ENCODE assay signal across 18 mouse cellular contexts in genomic region chr2:127470661-127471060, GRCm38 (mm10). TPM values are rescaled to one million over a fixed set of nuclear protein-coding genes. Genes with fewer than 3 reads are reported as not detected.
"Had no signal": no experiment of that assay in that cellular context is flagged by ENCODE, and none has a peak within 500 bp of the region (broad histone marks: within the 10 kb centered on the region; RNA-seq: fewer than 3 reads in every experiment).

No protein-coding gene starts in this region.

- DNase-seq: liver, postnatal 0 days; lung, adult 2 months; right cerebral cortex, postnatal 14 days; thymus, adult 2 months; thymus, postnatal 25 days; thymus, postnatal 4 days had no signal

- H3K4me1 ChIP-seq: liver, embryonic 15.5 days; lung, embryonic 15.5 days; midbrain, embryonic 13.5 days; midbrain, embryonic 15.5 days; neural tube, embryonic 12.5 days; stomach, embryonic 15.5 days had no signal

- H3K4me3 ChIP-seq: liver, embryonic 15.5 days; lung, embryonic 15.5 days; megakaryocyte, embryonic 14.5 days; midbrain, embryonic 13.5 days; midbrain, embryonic 15.5 days; neural tube, embryonic 12.5 days; stomach, embryonic 15.5 days had no signal

- H3K9ac ChIP-seq: liver, embryonic 15.5 days; liver, postnatal 0 days; lung, embryonic 15.5 days; midbrain, embryonic 13.5 days; midbrain, embryonic 15.5 days; neural tube, embryonic 12.5 days; stomach, embryonic 15.5 days had no signal

- H3K9me3 ChIP-seq: liver, embryonic 15.5 days; lung, embryonic 15.5 days; megakaryocyte, embryonic 14.5 days; midbrain, embryonic 13.5 days; midbrain, embryonic 15.5 days; neural tube, embryonic 12.5 days; stomach, embryonic 15.5 days had no signal

- H3K36me3 ChIP-seq: liver, embryonic 15.5 days; lung, embryonic 15.5 days; midbrain, embryonic 13.5 days; midbrain, embryonic 15.5 days; neural tube, embryonic 12.5 days; stomach, embryonic 15.5 days had no signal

- H3K27me3 ChIP-seq: liver, embryonic 15.5 days; lung, embryonic 15.5 days; midbrain, embryonic 13.5 days; midbrain, embryonic 15.5 days; neural tube, embryonic 12.5 days; stomach, embryonic 15.5 days had no signal

- ATAC-seq: liver, postnatal 0 days; midbrain, embryonic 13.5 days; midbrain, embryonic 15.5 days had no signal

- H3K27ac ChIP-seq: liver, embryonic 15.5 days; lung, embryonic 15.5 days; macrophage; midbrain, embryonic 13.5 days; midbrain, embryonic 15.5 days; neural tube, embryonic 12.5 days; stomach, embryonic 15.5 days; stomach, postnatal 0 days had no signal

- H3K4me2 ChIP-seq: liver, embryonic 15.5 days; lung, embryonic 15.5 days; midbrain, embryonic 11.5 days; midbrain, embryonic 13.5 days; midbrain, embryonic 15.5 days; neural tube, embryonic 12.5 days; stomach, embryonic 15.5 days had no signal

RNA-seq across cellular contexts. Expression of gene Gpat2, which starts 45.7 kb away (rescaled TPM):
- total RNA-seq: monocyte, adult 5-6 weeks; neutrophil, adult 5-6 weeks had no signal
- polyA plus RNA-seq: macrophage had no signal

RNA-seq across cellular contexts. Expression of gene Kcnip3, which starts 51.2 kb away (rescaled TPM):
- total RNA-seq: neutrophil, adult 5-6 weeks had no signal
- polyA plus RNA-seq: macrophage had no signal
